Mouse (Mus musculus): ENCODE measurements at regions not wholly inside any gene's neighbourhood (a gene's known extent, or its start where the extent isn't known, plus 50 kb on each side); places are given as distances from the start of the nearest gene placed in this dataset.
A peak's percentile ranks its signal among the peaks of the same experiment; 100 is the strongest.

- no peak for DNase-seq
These were observed 189.1 kb upstream of the Atp2b1 start for GRCm38 (mm10) chr10:98725110-98725509.

- DNase-seq, result no peak
These were observed 187.1 kb upstream of the Atp2b1 start for GRCm38 (mm10) chr10:98727130-98727529.

GRCm38 (mm10) chr10:98728396-98729030 is 185.7 kb upstream of the Atp2b1 start:
- no peak for DNase-seq

- no peak for DNase-seq
These were observed 180.1 kb upstream of the Atp2b1 start for GRCm38 (mm10) chr10:98733950-98734585.

- DNase-seq, result no peak
These were observed 173.6 kb upstream of the Atp2b1 start for GRCm38 (mm10) chr10:98740507-98741147.

GRCm38 (mm10) chr10:98741398-98741797 is 172.8 kb upstream of the Atp2b1 start:
- no peak for DNase-seq

- DNase-seq, result peak; percentile 10
These were observed 171.2 kb upstream of the Atp2b1 start for GRCm38 (mm10) chr10:98742822-98743605.

- DNase-seq, result peak; percentile 18
These were observed 170.0 kb upstream of the Atp2b1 start for GRCm38 (mm10) chr10:98744246-98744645.

GRCm38 (mm10) chr10:98744662-98745061 is 169.5 kb upstream of the Atp2b1 start:
- DNase-seq, result no peak

- DNase-seq, result no peak
These were observed 168.8 kb upstream of the Atp2b1 start for GRCm38 (mm10) chr10:98745409-98745808.

- DNase-seq, result no peak
These were observed 168.3 kb upstream of the Atp2b1 start for GRCm38 (mm10) chr10:98745861-98746260.

- peak; percentile 35 for DNase-seq
These were observed 165.2 kb upstream of the Atp2b1 start for GRCm38 (mm10) chr10:98748856-98749583.

GRCm38 (mm10) chr10:98749584-98749947 is 164.6 kb upstream of the Atp2b1 start:
- no peak for DNase-seq

- peak; percentile 20 for DNase-seq
These were observed 162.7 kb upstream of the Atp2b1 start for GRCm38 (mm10) chr10:98751376-98752058.

- no peak for DNase-seq
These were observed 153.1 kb upstream of the Atp2b1 start for GRCm38 (mm10) chr10:98761080-98761479.

- DNase-seq, result no peak
These were observed 148.3 kb upstream of the Atp2b1 start for GRCm38 (mm10) chr10:98765786-98766419.

- no peak for DNase-seq
These were observed 134.4 kb upstream of the Atp2b1 start for GRCm38 (mm10) chr10:98779783-98780182.

- no peak for DNase-seq
These were observed 133.3 kb upstream of the Atp2b1 start for GRCm38 (mm10) chr10:98780938-98781337.

- DNase-seq, result peak; percentile 21
These were observed 132.3 kb upstream of the Atp2b1 start for GRCm38 (mm10) chr10:98781888-98782351.

- no peak for DNase-seq
These were observed 128.8 kb upstream of the Atp2b1 start for GRCm38 (mm10) chr10:98785411-98785810.

GRCm38 (mm10) chr10:98786089-98786488 is 128.1 kb upstream of the Atp2b1 start:
- no peak for DNase-seq
